20 mouse cellular contexts compared by ENCODE assay signal in the genomic region with DNA sequence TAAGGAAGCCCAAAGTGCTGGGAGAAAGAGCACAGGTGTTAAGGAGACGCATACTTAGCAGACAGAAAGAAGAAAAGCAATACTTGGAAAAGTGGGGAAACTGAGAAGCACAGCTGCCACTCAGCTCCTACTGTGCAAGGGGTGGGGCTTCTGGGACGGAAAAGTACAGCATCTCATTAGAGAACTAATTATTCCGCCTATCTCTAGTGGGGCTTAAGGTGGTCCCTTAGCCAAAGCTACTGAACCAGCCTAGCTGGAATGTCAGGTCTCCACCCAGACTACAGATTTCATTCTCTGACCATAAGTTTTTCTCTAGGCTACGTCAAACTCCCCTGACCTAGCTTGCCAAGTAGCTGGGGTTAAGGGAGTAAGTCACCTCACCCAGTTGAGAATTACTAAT. TPM values are rescaled to one million over a fixed set of nuclear protein-coding genes. Genes with fewer than 3 reads are reported as not detected.
DNase-seq lines count a peak whose midpoint lies in the region; ATAC-seq and TF ChIP-seq lines count a peak whose summit lies in the region.
"Had no signal": no experiment of that assay in that cellular context is flagged by ENCODE, and none has a peak within 500 bp of the region (broad histone marks: within the 10 kb centered on the region; RNA-seq: fewer than 3 reads in every experiment).

No protein-coding gene starts in this region.

- peak overlapping the region; percentile 94 for H3K27ac ChIP-seq in ES-Bruce4 (ENCODE audit: insufficient read depth, low read length)
- H3K27ac ChIP-seq in stomach, postnatal 0 days (replicated peaks) = peak overlapping the region; percentile 20; the same call in 1 of the 2 replicates
- H3K27ac ChIP-seq: embryonic facial prominence, embryonic 15.5 days; forebrain, embryonic 10.5 days; heart, adult 2 months; hindbrain, embryonic 10.5 days; hindbrain, embryonic 14.5 days had no signal

- no peak for TF ChIP-seq EP300 in ES-Bruce4 (IDR thresholded peaks at IDR 0.05; ENCODE audit: insufficient read depth, low read depth, low read length)
- no peak for TF ChIP-seq EP300 in stomach, postnatal 0 days (optimal IDR thresholded peaks at IDR 0.05)

- H3K4me2 ChIP-seq in stomach, postnatal 0 days (replicated peaks; ENCODE audit: low read depth) = no peak overlapping the region
- H3K4me2 ChIP-seq: embryonic facial prominence, embryonic 15.5 days; heart, embryonic 11.5 days; hindbrain, embryonic 14.5 days had no signal

- H3K27me3 ChIP-seq in E14TG2a.4 (ENCODE audit: insufficient read depth, low read length) (no peaks in the 10 kb centered on the region), ES-Bruce4 (ENCODE audit: control insufficient read depth, insufficient read depth, low read length, poor library complexity, severe bottlenecking) (no peaks in the 10 kb centered on the region)
- no peaks in the 10 kb centered on the region for H3K27me3 ChIP-seq in stomach, postnatal 0 days (ENCODE audit: control insufficient read depth, insufficient read depth, low read length)
- H3K27me3 ChIP-seq: embryonic facial prominence, embryonic 15.5 days; Patski had no signal

- DNase-seq in kidney, postnatal 10 days = peak; percentile 10
- no peak for DNase-seq in kidney, postnatal 4 days
- DNase-seq in stomach, postnatal 0 days (ENCODE audit: low spot score) = no peak
- no peak for DNase-seq in right cerebral cortex, postnatal 36 days (ENCODE audit: low spot score in 2 of 2)
- DNase-seq: adrenal gland, adult 8-10 months; adrenal gland, postnatal 36 days; cerebellum, postnatal 14 days; embryo, embryonic 11 days; heart, adult 2 months had no signal

- H3K36me3 ChIP-seq in E14TG2a.4 (ENCODE audit: insufficient read depth, low read length) (peaks cover 4% of the 10 kb centered on the region; the same call in 1 of the 2 replicates), ES-Bruce4 (ENCODE audit: control insufficient read depth, insufficient read depth, low read length, poor library complexity, severe bottlenecking) (no peaks in the 10 kb centered on the region; the same call in none of the 2 replicates)
- H3K36me3 ChIP-seq in stomach, postnatal 0 days (ENCODE audit: control insufficient read depth, insufficient read depth, low read length) = no peaks in the 10 kb centered on the region
- H3K36me3 ChIP-seq: embryonic facial prominence, embryonic 15.5 days had no signal

- ATAC-seq in stomach, postnatal 0 days (ENCODE audit: low FRiP score, low TSS enrichment) = no peak
- ATAC-seq: forebrain, embryonic 14.5 days; Patski had no signal

- no peak for TF ChIP-seq POLR2A in ES-Bruce4 (IDR thresholded peaks at IDR 0.05; ENCODE audit: insufficient read depth, low read length)

- H3K9ac ChIP-seq in ES-Bruce4 (ENCODE audit: low read depth, poor library complexity, severe bottlenecking) = peak overlapping the region; percentile 39; the same call in 1 of the 2 replicates
- no peak overlapping the region for H3K9ac ChIP-seq in stomach, postnatal 0 days (ENCODE audit: low read length)
- H3K9ac ChIP-seq: embryonic facial prominence, embryonic 15.5 days; hindbrain, embryonic 14.5 days had no signal

- TF ChIP-seq CTCF in E14TG2a.4 (conservative IDR thresholded peaks at IDR 0.05; ENCODE audit: low read length) = no peak
- no peak for TF ChIP-seq CTCF in ES-Bruce4 (IDR thresholded peaks at IDR 0.05; ENCODE audit: low read depth, low read length)
- TF ChIP-seq CTCF in stomach, postnatal 0 days (IDR thresholded peaks at IDR 0.05; ENCODE audit: low read depth) = no peak

- H3K4me1 ChIP-seq in E14TG2a.4 (replicated peaks; ENCODE audit: low read depth, low read length) (peaks cover 59% of the 10 kb centered on the region), ES-Bruce4 (ENCODE audit: control insufficient read depth, insufficient read depth, low read length) (no peaks in the 10 kb centered on the region)
- H3K4me1 ChIP-seq in stomach, postnatal 0 days (replicated peaks; ENCODE audit: control insufficient read depth, insufficient read depth) = no peaks in the 10 kb centered on the region

- 51% methylated on average over 4 of the region's 4 CpGs for WGBS in stomach, postnatal 0 days

- no peaks in the 10 kb centered on the region for H3K9me3 ChIP-seq in E14TG2a.4 (ENCODE audit: low read length)
- no peaks in the 10 kb centered on the region for H3K9me3 ChIP-seq in ES-Bruce4 (replicated peaks; ENCODE audit: control insufficient read depth, insufficient read depth, low read length, poor library complexity, severe bottlenecking)
- no peaks in the 10 kb centered on the region for H3K9me3 ChIP-seq in stomach, postnatal 0 days (ENCODE audit: control insufficient read depth, low read length)
- H3K9me3 ChIP-seq: embryonic facial prominence, embryonic 15.5 days; forebrain, embryonic 10.5 days; hindbrain, embryonic 10.5 days had no signal

- H3K4me3 ChIP-seq in E14TG2a.4 (replicated peaks; ENCODE audit: low read length) = peak overlapping the region; percentile 24
- no peak overlapping the region for H3K4me3 ChIP-seq in ES-Bruce4 (ENCODE audit: low read depth, low read length)
- no peak overlapping the region for H3K4me3 ChIP-seq in stomach, postnatal 0 days (ENCODE audit: low read depth, low read length)
- H3K4me3 ChIP-seq: embryonic facial prominence, embryonic 15.5 days; erythroblast, embryonic 14.5 days; forebrain, embryonic 10.5 days; heart, adult 2 months; hindbrain, embryonic 10.5 days had no signal

RNA-seq across cellular contexts. Expression of a gene that starts 2.5 kb away (rescaled TPM):
- polyA plus RNA-seq in ES-Bruce4 (2011; ENCODE audit: insufficient read depth, insufficient read length, low read depth, missing spikeins) = 47.3 and 53.2 TPM in 2 replicates
- 355 and 360 TPM in 2 replicates for polyA plus RNA-seq in stomach, postnatal 0 days (2015; fragmentation: Nextera tagmentation; extraction: Ambion mirVana)

RNA-seq across cellular contexts. Expression of a gene that starts 2.5 kb away (rescaled TPM):
- polyA plus RNA-seq in ES-Bruce4 (2011; ENCODE audit: insufficient read depth, insufficient read length, low read depth, missing spikeins) = 282 and 285 TPM in 2 replicates
- polyA plus RNA-seq in stomach, postnatal 0 days (2015; fragmentation: Nextera tagmentation; extraction: Ambion mirVana) = 130 and 136 TPM in 2 replicates

RNA-seq across cellular contexts. Expression of a gene that starts 41.9 kb away (rescaled TPM):
- polyA plus RNA-seq in ES-Bruce4 (2011; ENCODE audit: insufficient read depth, insufficient read length, low read depth, missing spikeins) = not detected in 2 replicates
- not detected in 2 replicates for polyA plus RNA-seq in stomach, postnatal 0 days (2015; fragmentation: Nextera tagmentation; extraction: Ambion mirVana)
- polyA plus RNA-seq: embryonic facial prominence, embryonic 11.5 days; erythroblast, embryonic 14.5 days; forebrain, embryonic 10.5 days; forebrain, embryonic 14.5 days; heart, adult 2 months; heart, embryonic 11.5 days; hindbrain, embryonic 10.5 days; hindbrain, embryonic 14.5 days; Patski had no signal
